Comparison of ENCODE assay signal across 16 mouse cellular contexts in the genomic region with DNA sequence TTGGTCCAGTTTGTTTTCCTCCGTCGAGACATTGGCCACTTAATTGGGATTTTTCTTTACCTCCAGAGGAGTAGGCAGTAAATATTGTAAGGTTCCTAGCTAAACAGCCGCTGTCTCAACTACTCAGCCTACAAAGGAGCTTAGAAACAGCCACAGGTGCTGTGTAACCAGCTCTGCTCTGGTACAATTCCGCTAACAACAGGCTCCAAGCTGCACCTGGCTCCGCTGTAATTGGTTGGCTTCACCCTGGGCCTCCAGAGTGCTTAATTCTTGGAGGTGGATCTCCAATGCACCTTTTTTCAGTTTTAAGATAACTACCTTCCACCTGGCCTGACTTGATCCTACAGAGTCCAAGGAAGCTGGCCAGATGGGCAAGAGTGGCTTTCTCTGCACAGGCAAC. TPM values are rescaled to one million over a fixed set of nuclear protein-coding genes. Genes with fewer than 3 reads are reported as not detected.
A peak's percentile ranks its signal among the peaks of the same experiment; 100 is the strongest.
DNase-seq lines count a peak whose midpoint lies in the region; ATAC-seq and TF ChIP-seq lines count a peak whose summit lies in the region.
"Had no signal": no experiment of that assay in that cellular context is flagged by ENCODE, and none has a peak within 500 bp of the region (broad histone marks: within the 10 kb centered on the region; RNA-seq: fewer than 3 reads in every experiment).

No protein-coding gene starts in this region.

- no peak for ATAC-seq in heart, postnatal 0 days (ENCODE audit: insufficient read depth, low read depth)
- no peak for ATAC-seq in neural tube, embryonic 13.5 days (ENCODE audit: low read depth)
- ATAC-seq in midbrain, postnatal 0 days (ENCODE audit: low FRiP score), result no peak
- ATAC-seq in megakaryocyte, adult 5-6 weeks (ENCODE audit: poor library complexity, severe bottlenecking), result no peak
- ATAC-seq: CD4-positive, CD25-positive, alpha-beta regulatory T cell, adult 4 months; inflammation-experienced regulatory T-cells, adult 6 months had no signal

- no peaks in the 10 kb centered on the region for H3K27me3 ChIP-seq in heart, postnatal 0 days (ENCODE audit: control insufficient read depth, insufficient read depth, low read length)
- no peaks in the 10 kb centered on the region for H3K27me3 ChIP-seq in neural tube, embryonic 13.5 days
- no peaks in the 10 kb centered on the region for H3K27me3 ChIP-seq in midbrain, postnatal 0 days (ENCODE audit: insufficient read depth, low read length)

- TF ChIP-seq CTCF in heart, postnatal 0 days (IDR thresholded peaks at IDR 0.05; ENCODE audit: low read depth), result no peak
- TF ChIP-seq CTCF in midbrain, postnatal 0 days (IDR thresholded peaks at IDR 0.05), result no peak

- no peak overlapping the region for H3K4me3 ChIP-seq in heart, postnatal 0 days (ENCODE audit: low read depth, low read length)
- no peak overlapping the region for H3K4me3 ChIP-seq in neural tube, embryonic 13.5 days
- no peak overlapping the region for H3K4me3 ChIP-seq in midbrain, postnatal 0 days (ENCODE audit: low read depth, low read length)
- H3K4me3 ChIP-seq: heart, adult 2 months had no signal

- peak overlapping the region; percentile 47; the same call in 1 of the 2 replicates for H3K27ac ChIP-seq in heart, postnatal 0 days (ENCODE audit: low read depth)
- peak overlapping the region; percentile 80; the same call in 1 of the 2 replicates for H3K27ac ChIP-seq in neural tube, embryonic 13.5 days (replicated peaks)
- H3K27ac ChIP-seq in midbrain, postnatal 0 days (ENCODE audit: low read depth, low read length), result peak overlapping the region; percentile 75
- H3K27ac ChIP-seq: macrophage had no signal

- no peaks in the 10 kb centered on the region for H3K4me1 ChIP-seq in heart, postnatal 0 days (ENCODE audit: control insufficient read depth, insufficient read depth)
- H3K4me1 ChIP-seq in neural tube, embryonic 13.5 days (replicated peaks), result peaks cover 17% of the 10 kb centered on the region
- H3K4me1 ChIP-seq in midbrain, postnatal 0 days (ENCODE audit: insufficient read depth, low read length), result peaks cover 16% of the 10 kb centered on the region

- no peak overlapping the region for H3K9ac ChIP-seq in heart, postnatal 0 days (replicated peaks; ENCODE audit: low read depth, low read length)
- H3K9ac ChIP-seq in neural tube, embryonic 13.5 days, result no peak overlapping the region
- 0 out of 2 replicates have a peak overlapping the region, but pooled peaks have one; percentile 29 for H3K9ac ChIP-seq in midbrain, postnatal 0 days (replicated peaks; ENCODE audit: low read length, poor library complexity, severe bottlenecking)

- H3K4me2 ChIP-seq in heart, postnatal 0 days (ENCODE audit: low read depth, low read length), result no peak overlapping the region
- no peak overlapping the region for H3K4me2 ChIP-seq in neural tube, embryonic 13.5 days
- H3K4me2 ChIP-seq in midbrain, postnatal 0 days (ENCODE audit: low read depth, low read length, poor library complexity, severe bottlenecking), result no peak overlapping the region

- TF ChIP-seq EP300 in heart, postnatal 0 days (IDR thresholded peaks at IDR 0.05; ENCODE audit: low read depth), result no peak

- intact Hi-C loops in heart, postnatal 25 days (cut with DNase I), result loop anchor here (5.0 kb wide), 2 partner anchors 38 to 63 kb away; partner anchors contain the start of gene Pgpep1l

- 93% methylated on average over 5 of the region's 5 CpGs for WGBS in heart, postnatal 0 days
- 92% methylated on average over 5 of the region's 5 CpGs for WGBS in neural tube, embryonic 13.5 days
- WGBS in midbrain, postnatal 0 days, result 83% methylated on average over 5 of the region's 5 CpGs

- no peak for DNase-seq in heart, postnatal 0 days (ENCODE audit: low spot score)
- no peak for DNase-seq in heart, postnatal 25 days (ENCODE audit: low spot score)
- DNase-seq in neural tube, embryonic 10.5 days (ENCODE audit: extremely low spot score, low spot score), result no peak
- DNase-seq in midbrain, postnatal 0 days (ENCODE audit: low spot score), result no peak
- no peak for DNase-seq in lung, postnatal 36 days
- no peak for DNase-seq in testis, postnatal 10 days (ENCODE audit: low spot score)
- DNase-seq: layer of hippocampus, adult 9-11 months; right cerebral cortex, postnatal 14 days had no signal

- H3K9me3 ChIP-seq in heart, postnatal 0 days (replicated peaks; ENCODE audit: control insufficient read depth, low read length), result no peaks in the 10 kb centered on the region
- no peaks in the 10 kb centered on the region for H3K9me3 ChIP-seq in neural tube, embryonic 13.5 days
- H3K9me3 ChIP-seq in midbrain, postnatal 0 days (ENCODE audit: low read length), result no peaks in the 10 kb centered on the region

- H3K36me3 ChIP-seq in heart, postnatal 0 days (replicated peaks; ENCODE audit: control insufficient read depth, insufficient read depth, low read length), result peaks cover 59% of the 10 kb centered on the region
- H3K36me3 ChIP-seq in neural tube, embryonic 13.5 days, result peaks cover 69% of the 10 kb centered on the region
- H3K36me3 ChIP-seq in midbrain, postnatal 0 days (ENCODE audit: insufficient read depth, low read length), result peaks cover 32% of the 10 kb centered on the region

RNA-seq across cellular contexts. Expression of gene Pgpep1l, which starts 40.0 kb away (rescaled TPM):
- 1.2 TPM in 1 of 2 replicates, not detected in the other for total RNA-seq in heart, postnatal 0 days (2014; rRNA removed; ENCODE audit: low replicate concordance)
- 0.18 TPM in 1 of 2 replicates, not detected in the other for polyA plus RNA-seq in heart, postnatal 0 days (2015; fragmentation: Nextera tagmentation; extraction: Ambion mirVana)
- not detected for total RNA-seq in heart, postnatal 25 days (2021)
- polyA plus RNA-seq in neural tube, embryonic 13.5 days (2015; fragmentation: Nextera tagmentation; extraction: Ambion mirVana), result not detected in 2 replicates
- total RNA-seq in midbrain, postnatal 0 days (2014; rRNA removed), result 1.2 TPM in 1 of 2 replicates, not detected in the other
- polyA plus RNA-seq in midbrain, postnatal 0 days (2015; fragmentation: Nextera tagmentation; extraction: Ambion mirVana), result not detected in 2 replicates
- not detected in 2 replicates for total RNA-seq in megakaryocyte, adult 5-6 weeks (2015)
- total RNA-seq in megakaryocyte, adult 5-6 weeks (2017), result not detected in 2 replicates
- total RNA-seq: adrenal gland, adult 2 months; heart, adult 2 months; neutrophil, adult 5-6 weeks had no signal
- polyA plus RNA-seq: adrenal gland, adult 2 months had no signal

RNA-seq across cellular contexts. Expression of gene Fam169b, which starts 49.6 kb away (rescaled TPM):
- 0.08 and 1.7 TPM in 2 replicates for total RNA-seq in heart, postnatal 0 days (2014; rRNA removed; ENCODE audit: low replicate concordance)
- polyA plus RNA-seq in heart, postnatal 0 days (2015; fragmentation: Nextera tagmentation; extraction: Ambion mirVana), result 0.12 and 0.18 TPM in 2 replicates
- total RNA-seq in heart, postnatal 25 days (2021), result under 1 TPM; 0.11 to 0.16 TPM
- polyA plus RNA-seq in neural tube, embryonic 13.5 days (2015; fragmentation: Nextera tagmentation; extraction: Ambion mirVana), result 0.17 and 0.21 TPM in 2 replicates
- not detected in 2 replicates for total RNA-seq in midbrain, postnatal 0 days (2014; rRNA removed)
- 0.26 TPM in 1 of 2 replicates, not detected in the other for polyA plus RNA-seq in midbrain, postnatal 0 days (2015; fragmentation: Nextera tagmentation; extraction: Ambion mirVana)
- 0.18 and 0.98 TPM in 2 replicates for total RNA-seq in megakaryocyte, adult 5-6 weeks (2015)
- total RNA-seq in megakaryocyte, adult 5-6 weeks (2017), result 0.04 and 0.61 TPM in 2 replicates
- total RNA-seq: adrenal gland, adult 2 months had no signal
